Mouse (Mus musculus) ES-E14 (cell line): Measurements from ENCODE around the gene BC107364.

Experiments
- CHD2 ChIP-seq: IDR thresholded peaks from 2 replicates; pipeline ENCODE4 v1.6.1; 2014; ENCODE audit warnings: mild to moderate bottlenecking, low read depth, low read length, inconsistent platforms
- HCFC1 ChIP-seq: IDR thresholded peaks from 2 replicates; pipeline ENCODE4 v1.6.1; 2012; ENCODE audit warnings: low read length, inconsistent platforms, borderline replicate concordance; ENCODE audit not compliant: insufficient read depth
- MAFK ChIP-seq: IDR thresholded peaks from 2 replicates; pipeline ENCODE4 v1.6.1; 2014; ENCODE audit warnings: mild to moderate bottlenecking, low read depth, low read length, inconsistent platforms; ENCODE audit not compliant: insufficient read depth
- ZC3H11A ChIP-seq: IDR thresholded peaks from 2 replicates; pipeline ENCODE4 v1.6.1; 2012; ENCODE audit warnings: low read depth, mild to moderate bottlenecking, inconsistent platforms, low read length, borderline replicate concordance
- ZNF384 ChIP-seq: IDR thresholded peaks from 2 replicates; pipeline ENCODE4 v1.6.1; 2012; ENCODE audit warnings: low read depth, low read length, inconsistent platforms

DNA sequence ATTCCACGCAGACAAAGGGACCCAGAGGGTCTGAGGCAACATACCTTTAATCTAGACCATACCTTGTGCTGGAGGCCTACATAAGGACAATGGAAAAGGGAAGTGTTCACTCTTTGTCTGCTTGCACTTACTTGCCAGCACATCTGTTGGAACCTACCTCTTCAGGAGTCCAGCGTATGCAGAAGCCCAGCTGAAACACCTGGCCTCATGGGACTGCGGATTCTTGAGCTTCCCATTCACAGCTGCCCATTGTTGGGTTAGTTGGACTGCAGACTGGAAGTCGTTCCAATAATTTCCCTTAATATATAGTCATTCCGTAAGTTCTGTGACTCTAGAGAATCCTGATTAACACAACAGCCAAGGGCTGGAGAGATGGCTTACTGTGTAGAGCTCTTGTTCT is 20.0 kb upstream of the BC107364 start:
- no peak for TF ChIP-seq CHD2
- TF ChIP-seq HCFC1: no peak
- no peak for TF ChIP-seq ZC3H11A
- TF ChIP-seq MAFK: no peak
- TF ChIP-seq ZNF384: no peak
